Mouse (Mus musculus): ENCODE data around the gene Sept8. TPM values are rescaled to one million over a fixed set of nuclear protein-coding genes. Genes with fewer than 3 reads are reported as not detected.
"Not testable (repeated sequence)": the region's sequence is repeated elsewhere in the genome, so short reads cannot be mapped to it uniquely, and the experiment has no call there.

Sept8 gene
- total RNA-seq, 2 experiments from 2014 or later = 35.0 to 42.6 TPM

DNA sequence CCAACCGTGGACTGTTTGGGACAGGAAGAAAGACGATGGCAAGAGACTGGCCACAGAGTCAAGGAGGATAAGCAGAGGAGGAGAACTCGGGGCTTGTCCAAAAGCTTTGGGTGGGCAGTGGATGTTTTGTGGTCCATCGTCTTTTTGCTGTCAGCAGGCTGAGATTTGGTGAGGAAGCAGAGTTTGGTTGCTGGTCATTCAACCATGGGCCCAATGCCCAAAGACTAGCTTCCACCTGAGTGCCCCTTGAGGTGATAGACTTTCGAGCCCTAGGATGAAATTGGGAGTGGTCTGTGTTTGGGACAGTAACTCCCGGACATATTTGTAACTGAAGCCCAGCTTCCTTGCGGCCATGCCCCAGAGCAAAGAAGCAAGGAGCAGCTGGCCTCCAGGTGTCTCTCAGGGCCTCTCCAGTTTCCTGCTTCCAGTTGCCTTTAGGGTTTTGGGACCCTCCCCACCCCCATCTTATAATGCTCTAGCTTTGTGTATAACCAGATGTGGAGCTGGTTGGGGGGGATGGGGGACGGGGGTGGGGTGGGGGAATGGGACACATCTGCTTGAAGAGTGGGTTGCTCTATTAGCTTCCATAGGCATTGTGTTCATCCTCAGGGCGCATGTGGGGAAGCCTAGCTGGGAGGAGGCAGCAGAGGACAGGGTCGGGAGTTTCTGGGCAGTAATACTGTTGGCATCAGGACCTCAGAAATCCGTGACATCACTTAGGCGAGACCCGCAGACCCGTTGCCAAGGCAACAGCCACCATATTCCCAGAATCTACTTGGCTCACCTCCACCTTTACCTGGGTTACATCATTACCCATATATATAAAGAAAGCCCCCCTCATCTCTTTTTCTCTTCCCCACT, 4.7 kb downstream of the Sept8 start:
- DNase-seq = no peak

DNA sequence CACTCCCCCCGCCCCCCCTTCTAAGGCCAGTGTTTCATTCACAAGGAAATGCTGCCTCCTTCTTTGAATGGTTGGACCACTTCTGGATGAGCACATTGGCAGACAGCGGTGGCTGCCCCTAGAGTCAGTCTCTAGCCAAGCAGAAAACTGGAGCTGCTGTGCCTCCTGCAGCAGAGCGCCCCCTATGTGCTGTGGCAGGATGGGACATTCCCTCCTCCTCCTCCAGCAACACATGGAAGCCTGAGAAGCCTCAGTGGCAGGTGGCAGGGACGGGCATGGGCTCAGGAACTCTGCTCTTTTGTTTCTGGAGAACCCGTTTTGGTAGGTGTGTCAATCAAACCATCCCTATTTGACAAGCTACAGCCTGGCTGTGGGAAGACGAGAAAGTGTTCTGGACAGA, 5.8 kb downstream of the Sept8 start:
- DNase-seq = peak; percentile 37 to 48

DNA sequence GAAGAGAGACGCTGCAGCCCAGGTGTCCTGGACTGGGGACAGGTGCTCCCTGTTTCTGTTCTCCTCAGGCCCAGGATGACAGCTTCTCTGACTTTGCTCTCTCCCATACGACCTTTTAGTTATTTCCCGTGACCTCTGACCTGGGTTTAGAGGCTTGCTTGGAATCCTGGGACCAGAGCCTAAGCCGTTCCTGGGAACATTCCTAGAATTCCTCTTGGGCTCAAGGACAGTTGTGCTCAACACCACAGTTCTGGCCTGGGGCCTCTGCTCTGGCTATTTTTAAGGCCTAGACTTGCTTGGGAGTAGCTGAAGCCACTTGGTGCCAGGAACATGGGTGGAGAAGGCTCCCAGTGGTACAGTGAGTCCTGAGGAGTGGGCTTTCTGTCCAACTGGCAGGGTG, 6.4 kb downstream of the Sept8 start:
- DNase-seq = no peak

DNA sequence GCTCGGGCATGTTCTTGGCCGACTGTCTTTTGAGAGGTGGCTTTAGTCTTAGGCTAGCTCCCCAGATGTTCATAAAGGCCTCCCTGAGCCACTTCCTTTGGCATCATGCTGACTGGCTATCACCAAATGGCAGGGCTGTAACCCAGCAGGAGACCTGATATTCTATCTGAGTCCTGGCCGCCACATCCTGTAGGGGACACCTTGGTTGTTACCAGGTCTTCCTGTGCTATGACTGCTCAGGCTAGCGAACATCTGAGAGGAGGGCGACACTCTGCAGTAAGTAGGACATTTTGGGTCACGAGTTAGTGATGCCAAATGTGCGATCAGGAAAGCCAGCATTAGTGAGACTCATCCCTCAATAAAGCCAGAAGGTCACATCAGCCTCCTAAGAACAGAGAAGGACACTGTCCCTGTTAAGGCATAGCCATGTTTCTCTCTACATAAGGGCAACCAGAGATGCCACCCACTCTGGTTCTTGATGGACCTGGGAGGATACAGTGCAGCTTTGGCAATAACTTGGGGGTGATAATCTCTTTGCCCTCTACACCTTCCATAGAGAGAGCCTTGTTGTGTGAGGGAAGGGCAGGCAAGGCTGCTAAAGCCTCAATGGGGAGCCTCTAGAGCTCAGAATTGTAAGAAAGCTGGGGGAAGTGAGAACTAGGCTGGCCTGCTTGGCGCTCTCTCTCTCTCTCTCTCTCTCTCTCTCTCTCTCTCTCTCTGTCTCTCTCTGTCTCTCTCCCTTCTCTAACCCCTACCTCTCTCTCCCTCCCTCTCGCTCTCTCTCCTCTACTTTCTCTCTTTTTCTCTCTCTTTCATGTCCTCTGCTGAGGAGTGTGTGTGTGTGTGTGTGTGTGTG, 9.6 kb downstream of the Sept8 start:
- DNase-seq = no peak

DNA sequence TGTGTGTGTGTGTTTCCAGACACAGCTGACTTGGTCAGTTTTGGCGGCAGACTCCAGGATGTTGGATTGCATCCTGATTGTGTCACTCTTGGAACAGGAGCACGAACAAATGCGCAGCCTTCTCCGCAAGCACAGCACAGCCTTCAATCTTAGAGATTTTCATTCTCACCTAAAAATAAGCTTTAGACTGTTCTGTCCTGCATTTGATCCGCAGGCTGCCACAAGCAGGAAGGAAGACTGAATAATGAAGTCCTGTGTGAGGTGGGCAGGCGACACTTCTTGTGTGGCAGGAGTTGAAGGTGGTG, 10.1 kb downstream of the Sept8 start:
- peak; percentile 48 for DNase-seq

DNA sequence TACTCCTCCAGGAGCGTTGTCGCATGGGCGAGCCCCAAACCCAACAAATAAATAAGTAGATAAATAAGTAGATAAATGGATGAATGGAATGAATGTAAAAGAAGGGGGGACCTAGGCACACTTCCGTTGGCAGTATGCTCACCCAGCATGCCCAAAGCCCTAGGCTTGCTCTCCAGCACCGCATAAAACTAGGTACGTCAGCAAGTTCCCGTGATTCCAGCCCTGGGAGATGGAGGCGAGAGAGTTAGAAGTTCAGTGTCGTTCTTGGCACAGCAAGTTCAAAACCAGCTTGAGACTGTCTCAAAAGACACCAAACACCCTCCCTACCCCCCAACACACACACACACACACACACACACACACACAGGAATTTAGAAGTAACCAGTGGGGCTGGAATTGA, 10.9 kb downstream of the Sept8 start:
- DNase-seq = no peak

DNA sequence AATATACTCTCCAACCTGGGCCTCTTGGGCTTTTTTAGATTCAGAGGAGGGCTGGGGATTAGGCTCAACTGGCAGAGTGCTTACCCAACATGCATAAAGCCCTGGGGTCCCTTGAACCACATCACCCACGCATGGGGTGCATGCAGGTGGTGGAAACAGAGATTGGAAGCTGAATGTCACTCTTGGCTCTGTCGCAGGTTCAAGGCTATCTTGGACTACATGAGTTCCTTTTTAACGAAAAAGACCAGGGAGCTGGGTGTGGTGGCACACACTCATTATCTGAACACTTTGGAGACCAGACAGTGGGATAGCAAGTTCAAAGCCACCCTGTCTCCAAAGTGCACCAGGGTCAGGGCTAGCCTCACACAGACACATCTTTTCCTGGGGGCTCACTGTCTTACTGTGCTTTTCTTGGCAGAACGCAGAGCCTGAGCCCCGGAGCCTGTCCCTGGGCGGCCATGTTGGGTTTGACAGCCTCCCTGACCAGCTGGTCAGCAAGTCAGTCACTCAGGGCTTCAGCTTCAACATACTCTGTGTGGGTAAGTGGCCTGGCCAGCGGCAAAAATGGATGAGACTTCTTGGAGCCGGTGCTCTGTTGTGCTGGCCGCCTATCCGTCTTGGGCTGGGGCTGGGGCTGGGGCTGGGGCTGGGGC, 12.6 kb downstream of the Sept8 start:
- DNase-seq = no peak

DNA sequence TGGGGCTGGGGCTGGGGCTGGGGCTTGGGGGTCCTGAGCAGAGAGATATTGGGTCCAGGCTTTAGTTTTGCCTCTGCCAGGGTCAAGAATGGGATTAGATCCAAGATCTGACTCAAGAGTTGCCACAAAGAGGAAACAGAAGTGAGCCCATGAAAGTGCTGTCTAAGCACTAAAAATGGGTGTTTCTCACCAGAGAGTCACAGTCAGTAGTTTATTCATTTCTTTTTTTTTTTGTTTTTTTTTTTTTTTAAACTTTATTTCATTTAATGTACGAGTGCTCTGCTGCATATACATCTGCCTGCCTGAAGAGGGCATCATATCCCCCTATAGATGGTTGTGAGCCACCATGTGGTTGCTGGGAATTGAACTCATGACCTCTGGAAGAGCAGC, 13.2 kb downstream of the Sept8 start:
- no peak for DNase-seq

DNA sequence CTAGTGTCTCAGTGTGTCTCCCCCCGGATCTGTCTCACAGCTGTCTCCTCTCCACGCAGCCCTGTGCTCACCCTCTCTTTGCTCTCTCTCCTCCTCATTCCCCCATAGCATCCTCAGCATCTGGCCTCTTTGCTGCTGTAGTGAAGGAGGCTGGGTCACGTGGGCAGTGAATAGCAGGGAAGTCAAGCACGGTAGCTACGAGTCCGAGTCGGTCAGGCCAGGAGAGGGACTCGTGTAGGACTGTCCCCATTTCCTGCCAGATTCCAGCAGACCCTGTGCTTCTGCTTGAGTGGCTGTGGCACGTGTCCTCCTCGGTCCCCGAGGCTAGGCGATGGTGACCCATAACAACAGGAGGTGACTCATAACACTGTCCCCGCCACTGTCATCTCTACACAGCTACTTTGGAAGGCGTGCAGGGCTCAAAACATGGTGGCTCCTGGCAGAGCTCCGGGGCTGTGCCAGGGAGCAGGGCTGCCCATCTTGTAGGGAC, 20.0 kb downstream of the Sept8 start:
- DNase-seq = peak; percentile 36 to 38

DNA sequence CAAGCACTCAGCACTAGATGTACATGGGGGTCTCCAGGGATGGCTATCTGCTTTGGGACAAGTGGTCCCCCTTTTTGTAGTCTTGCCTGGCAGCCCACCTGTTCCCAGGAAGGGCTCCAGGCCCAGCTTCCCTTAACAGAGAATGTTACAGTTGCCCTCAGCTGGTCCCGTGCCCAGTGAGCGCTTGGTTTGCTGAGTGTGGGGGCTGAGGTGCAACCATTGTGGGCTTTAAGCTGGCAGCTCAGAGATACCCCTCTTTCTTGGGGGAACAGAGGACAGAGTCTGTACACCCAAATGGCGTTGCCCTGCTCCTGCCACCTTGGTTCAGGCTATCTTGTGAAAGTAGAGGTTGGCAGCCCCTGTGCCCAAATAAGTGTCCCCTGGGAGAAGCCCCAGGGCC, 21.3 kb downstream of the Sept8 start:
- no peak for DNase-seq

DNA sequence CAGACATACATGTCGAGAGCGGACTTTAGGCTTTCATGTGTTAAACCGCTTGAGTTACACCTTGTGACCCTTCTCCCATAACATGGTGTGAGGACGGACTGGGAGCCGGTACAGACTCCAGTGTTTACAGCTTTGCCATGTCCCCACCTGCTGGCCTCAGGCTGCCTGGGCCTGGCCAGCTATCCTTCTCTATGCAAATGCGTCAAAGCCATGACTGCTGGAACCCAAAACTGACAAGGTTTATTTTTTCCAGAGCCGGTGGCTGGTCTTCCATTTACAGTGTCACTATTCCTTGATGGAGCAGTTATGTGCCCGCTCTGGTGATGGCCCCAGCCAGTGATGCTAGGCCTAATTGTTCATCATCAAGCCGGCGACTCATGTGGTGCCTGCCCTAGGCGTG, 22.2 kb downstream of the Sept8 start:
- no peak for DNase-seq

DNA sequence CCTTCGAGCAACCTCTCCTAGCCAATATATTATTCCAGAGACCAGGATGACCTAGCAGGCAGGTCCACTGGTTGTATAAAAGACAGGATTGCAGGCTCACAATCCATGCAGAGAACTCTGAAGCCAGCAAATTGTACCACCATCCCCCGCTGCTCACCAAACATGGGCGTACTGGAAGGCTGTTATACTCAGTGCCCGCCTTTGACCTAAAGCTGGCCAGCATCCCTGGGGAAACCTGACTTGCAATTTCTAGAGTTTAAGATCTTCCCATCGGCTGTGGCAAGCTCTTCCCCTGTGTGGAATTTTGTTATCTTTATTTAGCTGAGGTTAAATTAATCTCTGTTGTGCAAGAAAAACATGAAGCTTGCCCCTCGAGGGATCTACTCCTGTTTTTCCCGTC, 24.0 kb downstream of the Sept8 start:
- no peak for DNase-seq

DNA sequence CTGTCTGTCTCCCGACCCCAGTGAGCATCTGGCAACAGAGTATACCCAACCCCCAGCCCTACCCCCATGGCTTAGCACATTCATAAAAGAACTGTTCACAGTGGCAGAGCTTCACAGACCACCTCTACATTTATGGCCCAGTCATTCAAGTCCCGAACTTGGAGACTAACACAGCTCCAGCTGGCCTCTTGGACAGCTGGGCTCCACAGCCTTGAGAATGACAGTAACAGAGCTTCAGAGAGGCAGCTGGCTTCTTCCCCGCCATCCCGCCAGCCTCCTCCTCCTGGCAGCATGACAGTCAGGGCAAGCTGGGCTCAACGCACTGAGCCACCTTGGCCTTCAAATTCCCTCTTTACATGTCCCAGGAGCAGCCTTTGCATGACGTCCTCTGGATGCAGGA, 27.2 kb downstream of the Sept8 start:
- peak in 1 of 2 experiments; percentile 37 for DNase-seq

DNA sequence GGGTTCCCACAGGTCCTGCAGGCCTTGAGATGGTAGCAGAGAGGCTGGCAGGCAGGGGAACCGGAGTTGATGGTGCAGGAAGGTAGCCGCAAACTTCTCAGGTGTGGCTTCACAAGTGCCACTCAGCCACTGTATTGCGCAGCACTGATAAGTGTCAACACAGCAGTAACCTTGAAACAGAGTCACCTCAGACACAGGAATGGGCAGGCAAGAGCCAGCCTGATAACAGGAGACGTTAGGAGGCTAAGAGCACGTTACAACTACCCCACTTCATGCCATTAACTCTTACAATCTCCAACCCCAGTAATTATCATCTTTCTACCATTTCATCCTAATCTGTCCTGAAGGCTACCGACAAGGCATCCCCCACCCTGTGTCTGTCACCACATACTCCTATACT, 28.5 kb downstream of the Sept8 start:
- DNase-seq = no peak

DNA sequence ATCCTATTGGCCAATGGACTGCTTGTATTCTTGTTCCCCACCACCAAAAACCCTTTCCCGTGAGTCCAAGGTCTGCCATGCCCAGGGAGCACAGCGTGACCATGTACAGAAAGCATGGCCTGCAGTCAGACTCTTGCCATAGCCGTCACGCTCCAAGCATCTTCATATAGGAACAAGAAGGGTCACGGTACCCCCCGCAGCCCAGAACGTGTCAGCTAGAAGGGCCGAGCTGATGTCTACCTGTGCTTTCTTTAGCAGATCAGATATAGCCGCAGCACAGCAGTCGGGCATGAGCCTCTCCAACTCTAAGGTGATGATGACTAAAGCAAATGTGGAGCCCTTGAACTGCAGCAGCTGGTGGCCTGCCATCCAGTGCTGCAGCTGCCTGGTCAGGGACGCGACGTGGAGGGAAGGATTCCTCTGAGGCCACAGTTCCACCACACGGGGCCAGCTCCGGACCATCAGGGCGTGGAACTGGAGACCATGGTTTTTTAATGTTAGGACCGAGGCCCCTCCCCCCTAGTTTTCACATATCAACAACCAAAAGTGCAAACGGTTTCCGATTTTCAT, 29.1 kb downstream of the Sept8 start:
- peak; percentile 36 to 62 for DNase-seq

DNA sequence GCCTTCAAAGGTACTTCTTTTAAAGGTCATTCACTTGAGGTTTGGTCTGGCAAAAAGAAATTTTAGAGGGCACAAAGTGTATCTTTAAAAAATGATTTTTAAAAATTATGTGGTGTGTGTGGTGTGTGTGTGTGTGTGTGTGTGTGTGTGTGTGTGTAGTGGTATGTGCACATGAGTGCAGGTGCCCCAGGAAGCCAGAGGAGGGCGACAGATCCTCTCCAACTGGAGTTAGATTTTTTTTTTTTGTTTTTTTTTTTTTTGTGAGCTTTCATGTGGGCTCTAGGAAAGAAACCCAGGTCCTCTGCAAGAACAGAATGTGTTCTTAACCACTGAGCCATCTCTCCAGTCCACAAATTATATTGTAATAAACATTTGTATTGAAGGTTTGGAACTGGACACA, 31.7 kb downstream of the Sept8 start:
- DNase-seq = no peak

DNA sequence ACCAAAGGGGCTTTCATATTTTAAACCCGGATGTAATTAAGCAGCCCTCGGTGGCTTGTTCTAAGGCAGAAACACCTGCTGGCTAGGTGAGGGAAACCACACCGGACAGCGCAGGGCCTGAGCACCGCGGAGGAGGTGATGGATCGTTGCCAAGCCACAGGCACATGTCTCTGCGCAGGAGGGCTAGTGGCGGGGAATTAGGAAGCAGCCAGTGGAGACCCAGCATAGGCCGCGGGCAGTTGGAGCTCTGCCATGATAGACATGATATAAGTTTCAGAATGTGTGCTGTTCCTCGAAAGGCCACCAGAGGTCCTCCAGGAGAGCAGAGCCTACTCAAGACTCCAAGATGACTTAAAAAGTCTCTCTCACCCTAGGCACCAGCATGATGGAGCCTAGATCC, 32.7 kb downstream of the Sept8 start:
- DNase-seq = no peak

DNA sequence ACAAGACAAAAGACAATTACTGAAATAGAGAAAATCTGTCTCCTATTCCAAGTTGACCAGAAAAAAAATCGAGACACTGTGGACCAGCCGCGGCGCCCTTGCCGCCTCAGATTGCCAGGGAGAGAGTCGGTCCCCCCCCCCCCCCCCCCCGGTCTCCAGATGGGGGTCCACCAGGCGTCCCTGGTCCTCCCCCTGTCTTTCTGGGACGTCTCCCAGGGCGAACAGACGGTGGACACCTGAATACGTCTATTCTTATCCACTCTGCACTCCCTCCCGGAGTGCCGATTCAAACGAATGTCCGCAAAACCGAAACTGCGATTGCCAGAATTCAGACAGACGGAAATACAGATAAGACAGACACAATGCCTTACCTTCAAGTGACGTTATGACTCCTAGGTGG, 37.5 kb downstream of the Sept8 start:
- DNase-seq = not testable (repeated sequence)

DNA sequence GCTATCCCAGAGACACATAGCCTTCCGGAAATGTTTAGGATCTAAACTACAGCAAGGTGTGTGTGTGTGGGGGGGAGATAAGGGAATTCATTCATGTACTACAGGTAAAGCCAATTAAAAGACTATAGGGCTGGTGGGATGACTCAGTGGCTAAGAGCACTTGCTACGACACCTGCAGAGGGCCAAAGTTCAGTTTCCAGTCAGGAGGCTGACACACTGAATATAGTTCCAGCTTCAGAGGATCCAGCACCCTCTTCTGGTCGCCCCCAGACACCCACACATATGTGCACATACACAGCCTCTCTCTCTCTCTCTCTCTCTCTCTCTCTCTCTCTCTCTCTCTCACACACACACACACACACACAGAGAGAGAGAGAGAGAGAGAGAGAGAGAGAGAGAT, 38.9 kb downstream of the Sept8 start:
- not testable (repeated sequence) for DNase-seq

DNA sequence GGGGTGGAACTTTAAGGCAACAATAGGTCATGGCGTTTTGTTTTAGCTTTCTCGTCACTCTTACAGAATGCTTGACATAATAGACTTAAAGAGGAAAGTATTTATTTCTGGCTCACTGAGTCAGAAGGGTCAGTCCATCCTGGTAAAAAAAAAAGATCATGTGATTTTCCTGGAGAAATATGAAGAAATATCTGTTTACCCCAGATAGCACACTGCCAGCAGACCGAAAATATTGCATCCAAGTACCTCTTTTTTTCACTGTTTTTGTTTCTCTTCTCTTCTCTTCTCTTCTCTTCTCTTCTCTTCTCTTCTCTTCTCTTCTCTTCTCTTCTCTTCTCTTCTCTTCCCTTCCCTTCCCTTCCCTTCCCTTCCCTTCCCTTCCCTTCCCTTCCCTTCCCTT, 40.9 kb downstream of the Sept8 start:
- DNase-seq = not testable (repeated sequence)

DNA sequence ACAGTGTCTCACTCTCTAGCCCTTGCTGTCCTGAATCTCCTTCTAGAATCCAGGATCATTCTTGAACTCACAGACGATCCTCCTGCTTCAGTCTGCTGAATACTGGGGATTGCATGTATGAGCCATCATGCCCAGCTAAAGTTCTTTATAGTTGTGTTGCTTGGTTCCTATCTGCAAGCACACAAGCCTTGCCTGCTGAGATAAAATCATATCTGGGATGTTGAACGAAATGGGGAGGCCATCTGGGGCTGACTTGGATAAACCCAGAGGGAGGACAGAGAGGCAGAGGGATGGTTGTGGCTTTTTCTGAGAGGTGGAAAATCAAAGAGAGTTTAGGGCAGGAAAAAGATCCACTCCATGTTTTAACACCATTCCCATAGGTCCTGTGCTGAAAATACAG, 42.9 kb downstream of the Sept8 start:
- DNase-seq = no peak

DNA sequence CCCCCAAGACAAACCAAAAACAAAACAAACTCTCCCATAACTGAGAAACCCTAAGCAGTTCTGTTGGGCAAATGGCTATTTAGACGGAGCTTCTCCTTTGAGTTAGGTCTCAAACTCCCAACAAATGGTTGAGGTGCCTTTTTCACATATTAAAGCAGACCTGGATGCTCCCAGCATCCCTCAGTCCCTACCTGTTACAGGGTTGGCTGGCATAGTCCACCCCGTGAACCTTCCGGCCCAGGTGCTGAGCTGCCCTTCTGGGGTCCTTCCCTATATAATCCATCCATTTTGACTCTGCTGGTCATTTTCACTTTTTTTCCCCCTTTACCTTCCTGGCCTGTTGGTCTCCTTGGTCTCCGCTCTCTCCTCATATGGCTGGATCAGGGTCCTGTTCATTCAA, 47.6 kb downstream of the Sept8 start:
- DNase-seq = no peak

All from adrenal gland, postnatal 36 days (tissue).